Mouse (Mus musculus): ENCODE data around the gene Tmed10. TPM values are rescaled to one million over a fixed set of nuclear protein-coding genes. Genes with fewer than 3 reads are reported as not detected.

Tmed10 gene
- polyA plus RNA-seq, 1 experiment from 2014 or later, result 150 TPM

DNA sequence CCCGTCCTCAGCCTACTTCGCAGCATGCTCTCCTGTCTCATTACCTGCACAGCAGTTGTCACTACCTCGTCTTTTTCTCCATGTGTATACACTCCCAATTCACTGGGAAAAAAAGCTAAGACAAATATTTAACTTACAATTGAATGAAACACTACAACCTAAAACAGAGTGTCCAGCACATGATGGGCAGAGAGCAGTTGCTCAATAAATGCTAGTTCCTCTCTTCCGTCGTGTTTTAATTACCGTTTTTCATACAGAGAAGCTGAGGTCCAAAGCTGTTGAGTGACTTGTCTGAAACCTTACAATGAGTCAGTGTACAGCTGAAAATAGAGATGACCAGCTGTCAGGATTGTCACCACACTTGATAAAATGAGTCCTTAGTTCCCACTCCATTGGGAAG, 6.9 kb upstream of the Tmed10 start:
- Histone ChIP-seq H3K4me1 (replicated peaks; ENCODE audit: control insufficient read depth, insufficient read depth, low read length) (no peaks in the 10 kb centered on the region), H3K27ac (ENCODE audit: low read length) (no peak overlapping the region), H3K4me3 (replicated peaks; ENCODE audit: low read length) (no peak overlapping the region), H3K9ac (replicated peaks; ENCODE audit: low read depth, low read length) (no peak overlapping the region), H3K9me3 (ENCODE audit: control insufficient read depth, low read length) (no peaks in the 10 kb centered on the region), H3K27me3 (replicated peaks; ENCODE audit: control insufficient read depth, insufficient read depth, low read length) (no peaks in the 10 kb centered on the region), H3K36me3 (ENCODE audit: control insufficient read depth, insufficient read depth) (no peaks in the 10 kb centered on the region), H3K4me2 (ENCODE audit: low read length) (no peak overlapping the region)
- 92% methylated on average over 6 of the region's 6 CpGs for WGBS
- no peak for ATAC-seq

DNA sequence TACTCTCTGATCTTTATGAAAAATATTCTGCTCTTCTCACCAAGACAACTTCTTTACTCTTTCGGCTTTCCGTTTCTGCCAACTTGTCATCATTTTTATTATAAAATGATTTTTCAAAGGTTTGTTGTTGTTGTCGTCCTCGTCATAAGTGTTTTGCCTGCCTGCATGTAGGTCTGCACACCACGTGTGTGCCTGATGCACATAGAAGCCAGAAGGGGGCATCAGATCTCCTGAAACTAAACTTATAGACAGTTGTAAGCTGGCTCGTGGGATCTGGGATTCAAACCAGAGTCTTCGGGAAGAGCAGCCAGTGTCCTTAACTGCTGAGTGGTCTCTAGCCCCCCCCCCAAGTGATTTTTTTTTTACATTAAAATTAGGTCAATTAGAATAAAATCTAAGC, 6.3 kb upstream of the Tmed10 start:
- no peak overlapping the region for H3K4me2 ChIP-seq (ENCODE audit: low read length)
- H3K27me3 ChIP-seq (replicated peaks; ENCODE audit: control insufficient read depth, insufficient read depth, low read length), result no peaks in the 10 kb centered on the region
- H3K4me1 ChIP-seq (replicated peaks; ENCODE audit: control insufficient read depth, insufficient read depth, low read length), result no peaks in the 10 kb centered on the region
- H3K9me3 ChIP-seq (ENCODE audit: control insufficient read depth, low read length), result no peaks in the 10 kb centered on the region
- H3K4me3 ChIP-seq (replicated peaks; ENCODE audit: low read length), result no peak overlapping the region
- no peak overlapping the region for H3K9ac ChIP-seq (replicated peaks; ENCODE audit: low read depth, low read length)
- no peak for ATAC-seq
- WGBS, result 76% methylated on average over 7 of the region's 7 CpGs
- no peaks in the 10 kb centered on the region for H3K36me3 ChIP-seq (ENCODE audit: control insufficient read depth, insufficient read depth)
- no peak overlapping the region for H3K27ac ChIP-seq (ENCODE audit: low read length)

DNA sequence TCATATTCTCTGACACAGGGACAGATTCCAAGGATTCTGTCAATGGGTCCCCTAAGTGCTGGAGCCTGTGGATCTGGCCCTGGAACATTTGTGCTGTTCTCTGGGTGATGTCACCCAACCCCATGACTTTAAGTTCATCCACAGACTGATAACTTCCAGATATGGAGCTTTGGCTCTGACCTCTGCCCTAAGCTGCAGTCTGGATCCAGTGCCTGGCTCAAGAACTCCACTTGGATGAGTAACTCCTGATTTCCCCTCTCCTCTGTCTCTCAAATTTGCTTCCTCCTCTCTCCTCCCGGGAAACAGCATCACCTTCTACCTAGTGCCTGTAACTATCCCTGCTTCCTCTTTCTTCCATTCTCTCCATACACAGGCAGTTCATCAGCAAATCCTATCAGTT, 5.7 kb upstream of the Tmed10 start:
- 72% methylated on average over 1 of the region's 1 CpGs for WGBS
- Histone ChIP-seq H3K27me3 (replicated peaks; ENCODE audit: control insufficient read depth, insufficient read depth, low read length) (no peaks in the 10 kb centered on the region), H3K9me3 (ENCODE audit: control insufficient read depth, low read length) (no peaks in the 10 kb centered on the region), H3K4me2 (ENCODE audit: low read length) (no peak overlapping the region), H3K9ac (replicated peaks; ENCODE audit: low read depth, low read length) (no peak overlapping the region), H3K36me3 (ENCODE audit: control insufficient read depth, insufficient read depth) (no peaks in the 10 kb centered on the region), H3K4me1 (replicated peaks; ENCODE audit: control insufficient read depth, insufficient read depth, low read length) (no peaks in the 10 kb centered on the region), H3K27ac (ENCODE audit: low read length) (no peak overlapping the region), H3K4me3 (replicated peaks; ENCODE audit: low read length) (no peak overlapping the region)
- no peak for ATAC-seq

GRCm38 (mm10) chr12:85378271-85378670, 3.6 kb upstream of the Tmed10 start:
- H3K36me3 ChIP-seq (ENCODE audit: control insufficient read depth, insufficient read depth), result no peaks in the 10 kb centered on the region
- H3K4me2 ChIP-seq (ENCODE audit: low read length), result no peak overlapping the region
- WGBS, result 85% methylated on average over 2 of the region's 2 CpGs
- no peak overlapping the region for H3K4me3 ChIP-seq (replicated peaks; ENCODE audit: low read length)
- ATAC-seq, result no peak
- no peaks in the 10 kb centered on the region for H3K27me3 ChIP-seq (replicated peaks; ENCODE audit: control insufficient read depth, insufficient read depth, low read length)
- no peaks in the 10 kb centered on the region for H3K9me3 ChIP-seq (ENCODE audit: control insufficient read depth, low read length)
- no peak overlapping the region for H3K9ac ChIP-seq (replicated peaks; ENCODE audit: low read depth, low read length)
- H3K27ac ChIP-seq (ENCODE audit: low read length), result no peak overlapping the region
- peaks cover 5% of the 10 kb centered on the region for H3K4me1 ChIP-seq (replicated peaks; ENCODE audit: control insufficient read depth, insufficient read depth, low read length)

DNA sequence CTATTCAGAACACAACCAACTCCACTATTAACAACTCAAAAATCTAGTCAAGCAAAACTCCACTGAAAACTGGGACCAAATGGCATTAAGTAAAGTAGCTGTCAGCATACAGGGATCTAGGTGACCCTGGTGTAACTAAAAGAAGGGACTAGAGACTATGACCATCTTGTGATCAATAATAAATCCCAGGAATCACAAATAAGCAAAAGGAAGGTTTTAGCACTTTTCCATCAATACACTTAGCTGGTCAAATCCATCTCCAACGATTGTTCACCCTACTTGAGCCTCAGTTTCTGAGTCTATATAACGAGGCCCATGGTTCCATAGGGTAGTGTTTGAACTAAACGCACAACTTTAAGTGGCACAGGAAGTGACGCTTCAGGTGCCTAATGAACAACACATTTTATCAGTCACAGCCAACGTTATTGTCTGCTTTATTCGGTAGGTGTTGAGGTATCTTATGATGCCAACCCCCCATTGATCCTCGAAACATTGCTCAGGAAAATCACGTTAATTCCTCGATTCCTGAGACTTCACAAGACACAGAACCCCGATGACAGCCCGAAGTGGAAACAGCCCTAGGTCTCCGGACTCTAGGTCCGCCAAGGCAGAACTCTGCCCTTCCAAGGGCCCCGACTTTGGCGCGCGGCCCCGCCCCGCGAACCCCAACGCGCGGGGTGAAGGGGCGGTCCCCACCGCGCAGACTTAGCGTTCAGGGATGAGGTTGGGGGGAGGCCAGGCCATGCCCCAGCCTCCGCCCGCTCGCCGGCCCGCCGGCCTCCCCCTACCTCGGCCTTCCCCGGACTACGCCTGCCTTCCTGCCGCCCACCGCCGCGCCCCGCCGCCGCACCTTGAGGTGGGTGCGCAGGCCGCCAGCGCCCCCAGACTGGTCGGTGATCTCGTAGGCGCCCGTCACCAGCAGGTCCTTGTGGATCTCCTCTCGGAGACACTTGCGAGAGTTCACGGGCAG, 771 bp downstream of the Tmed10 start:
- ATAC-seq, result peak; percentile 57
- no peaks in the 10 kb centered on the region for H3K27me3 ChIP-seq (replicated peaks; ENCODE audit: control insufficient read depth, insufficient read depth, low read length)
- no peaks in the 10 kb centered on the region for H3K9me3 ChIP-seq (ENCODE audit: control insufficient read depth, low read length)
- H3K36me3 ChIP-seq (ENCODE audit: control insufficient read depth, insufficient read depth), result no peaks in the 10 kb centered on the region
- H3K27ac ChIP-seq (ENCODE audit: low read length), result peak overlapping the region; percentile 55
- H3K9ac ChIP-seq (replicated peaks; ENCODE audit: low read depth, low read length), result peak overlapping the region; percentile 90
- peak overlapping the region; percentile 90 for H3K4me2 ChIP-seq (ENCODE audit: low read length)
- WGBS, result 1% methylated on average over 47 of the region's 53 CpGs
- H3K4me3 ChIP-seq (replicated peaks; ENCODE audit: low read length), result peak overlapping the region; percentile 91
- peaks cover 20% of the 10 kb centered on the region for H3K4me1 ChIP-seq (replicated peaks; ENCODE audit: control insufficient read depth, insufficient read depth, low read length)

DNA sequence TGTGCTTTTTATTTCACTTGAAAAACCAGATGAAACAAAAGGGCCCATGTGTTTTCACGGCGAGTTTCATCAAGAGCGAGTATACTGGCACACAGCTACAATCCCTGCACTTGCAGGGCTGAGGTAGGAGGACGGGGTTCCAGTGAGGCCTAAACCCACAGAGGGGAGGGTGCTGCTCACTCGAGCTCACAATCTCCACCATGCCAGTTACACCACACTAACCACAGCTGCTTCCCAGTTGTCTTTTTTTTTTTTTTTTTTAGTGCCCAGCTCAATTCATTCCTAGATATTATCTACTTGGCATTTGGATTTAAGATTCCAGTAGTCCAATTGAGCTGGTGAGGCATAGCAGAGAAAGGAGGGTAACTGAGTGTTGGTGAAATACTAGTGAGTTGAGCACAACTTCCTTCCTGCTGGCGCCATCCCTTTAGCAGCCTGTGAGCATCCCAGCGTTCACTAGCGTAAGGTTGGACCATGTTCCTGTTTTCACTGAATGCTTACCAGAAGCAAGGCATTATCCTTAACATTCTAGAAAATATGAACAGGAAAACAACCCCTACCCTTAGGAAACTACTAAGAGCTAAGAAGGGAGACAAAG, 2.5 kb downstream of the Tmed10 start:
- WGBS, result 77% methylated on average over 8 of the region's 8 CpGs
- Histone ChIP-seq H3K4me2 (ENCODE audit: low read length) (no peak overlapping the region), H3K27me3 (replicated peaks; ENCODE audit: control insufficient read depth, insufficient read depth, low read length) (no peaks in the 10 kb centered on the region), H3K9ac (replicated peaks; ENCODE audit: low read depth, low read length) (no peak overlapping the region), H3K36me3 (ENCODE audit: control insufficient read depth, insufficient read depth) (no peaks in the 10 kb centered on the region), H3K27ac (ENCODE audit: low read length) (no peak overlapping the region), H3K9me3 (ENCODE audit: control insufficient read depth, low read length) (no peaks in the 10 kb centered on the region), H3K4me1 (replicated peaks; ENCODE audit: control insufficient read depth, insufficient read depth, low read length) (peaks cover 20% of the 10 kb centered on the region), H3K4me3 (replicated peaks; ENCODE audit: low read length) (no peak overlapping the region)
- no peak for ATAC-seq

DNA sequence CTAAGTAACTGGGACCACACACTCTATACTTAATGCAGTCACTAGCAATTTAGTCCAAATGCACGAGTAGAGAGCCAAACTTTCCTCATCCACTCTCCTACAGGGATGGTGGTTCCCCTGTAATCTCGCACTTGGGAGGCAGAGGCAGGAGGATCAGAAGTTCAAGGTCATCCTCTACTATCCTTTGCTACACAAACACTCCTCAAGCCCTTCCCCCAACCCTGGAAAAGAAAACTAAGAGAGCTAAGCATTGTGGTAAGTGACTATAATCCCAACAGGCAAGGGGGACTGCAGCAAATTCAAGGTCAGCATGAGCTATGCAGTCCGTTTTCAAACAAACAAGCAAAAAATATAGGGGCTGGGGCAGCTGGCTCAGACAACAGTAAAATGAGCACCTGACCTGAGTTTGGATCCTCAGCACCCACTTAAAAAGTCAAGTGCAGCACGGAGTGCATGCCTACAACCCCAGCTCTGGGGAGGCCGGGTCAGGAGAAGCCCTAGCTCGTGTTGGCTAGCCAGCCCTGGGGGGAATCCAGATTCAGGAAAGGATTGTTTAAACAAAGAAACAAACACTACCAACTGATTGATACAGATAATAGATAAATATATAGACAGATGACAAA, 6.1 kb downstream of the Tmed10 start:
- 88% methylated on average over 6 of the region's 6 CpGs for WGBS
- no peaks in the 10 kb centered on the region for H3K9me3 ChIP-seq (ENCODE audit: control insufficient read depth, low read length)
- peaks cover 25% of the 10 kb centered on the region for H3K4me1 ChIP-seq (replicated peaks; ENCODE audit: control insufficient read depth, insufficient read depth, low read length)
- H3K4me3 ChIP-seq (replicated peaks; ENCODE audit: low read length), result no peak overlapping the region
- ATAC-seq, result no peak
- H3K9ac ChIP-seq (replicated peaks; ENCODE audit: low read depth, low read length), result no peak overlapping the region
- no peak overlapping the region for H3K4me2 ChIP-seq (ENCODE audit: low read length)
- H3K36me3 ChIP-seq (ENCODE audit: control insufficient read depth, insufficient read depth), result no peaks in the 10 kb centered on the region
- H3K27ac ChIP-seq (ENCODE audit: low read length), result no peak overlapping the region
- no peaks in the 10 kb centered on the region for H3K27me3 ChIP-seq (replicated peaks; ENCODE audit: control insufficient read depth, insufficient read depth, low read length)

- H3K4me2 ChIP-seq (ENCODE audit: low read length), result no peak overlapping the region
- WGBS, result 41% methylated on average over 3 of the region's 3 CpGs
- H3K4me1 ChIP-seq (replicated peaks; ENCODE audit: control insufficient read depth, insufficient read depth, low read length), result peaks cover 8% of the 10 kb centered on the region
- ATAC-seq, result no peak; the same call in 1 of the 2 replicates
- no peaks in the 10 kb centered on the region for H3K27me3 ChIP-seq (replicated peaks; ENCODE audit: control insufficient read depth, insufficient read depth, low read length)
- no peaks in the 10 kb centered on the region for H3K36me3 ChIP-seq (ENCODE audit: control insufficient read depth, insufficient read depth)
- H3K4me3 ChIP-seq (replicated peaks; ENCODE audit: low read length), result no peak overlapping the region
- H3K27ac ChIP-seq (ENCODE audit: low read length), result no peak overlapping the region
- no peaks in the 10 kb centered on the region for H3K9me3 ChIP-seq (ENCODE audit: control insufficient read depth, low read length)
- H3K9ac ChIP-seq (replicated peaks; ENCODE audit: low read depth, low read length), result no peak overlapping the region
These were observed 8.4 kb downstream of the Tmed10 start for GRCm38 (mm10) chr12:85366271-85366670.

DNA sequence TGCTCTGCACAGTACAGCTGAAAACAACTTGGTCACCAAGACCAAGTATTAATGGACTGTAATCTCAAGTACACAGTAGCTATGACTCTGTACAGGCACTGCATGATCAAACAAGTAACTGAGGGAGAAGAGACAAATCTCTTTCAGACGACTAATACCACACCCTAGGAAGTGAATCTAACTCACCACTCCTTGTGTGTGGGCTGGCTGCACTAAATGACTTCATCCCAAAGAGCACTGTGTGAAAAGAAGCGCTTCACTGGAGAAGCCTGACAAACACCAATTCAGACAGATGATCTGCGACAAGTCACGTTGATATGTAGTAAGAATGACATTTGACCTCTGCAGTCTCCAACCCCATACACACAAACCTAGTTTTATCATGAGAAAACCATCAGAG, 12.1 kb downstream of the Tmed10 start:
- H3K36me3 ChIP-seq (ENCODE audit: control insufficient read depth, insufficient read depth), result no peaks in the 10 kb centered on the region

More for the DNA sequence above, 12.1 kb downstream of the Tmed10 start:
- Histone ChIP-seq H3K27ac (ENCODE audit: low read length) (no peak overlapping the region), H3K27me3 (replicated peaks; ENCODE audit: control insufficient read depth, insufficient read depth, low read length) (no peaks in the 10 kb centered on the region), H3K4me2 (ENCODE audit: low read length) (no peak overlapping the region), H3K9ac (replicated peaks; ENCODE audit: low read depth, low read length) (no peak overlapping the region), H3K4me3 (replicated peaks; ENCODE audit: low read length) (no peak overlapping the region), H3K4me1 (replicated peaks; ENCODE audit: control insufficient read depth, insufficient read depth, low read length) (peaks cover 8% of the 10 kb centered on the region), H3K9me3 (ENCODE audit: control insufficient read depth, low read length) (no peaks in the 10 kb centered on the region)
- ATAC-seq, result no peak
- WGBS, result 85% methylated on average over 4 of the region's 4 CpGs
